ENCODE assay signal across 8 mouse cellular contexts in genomic region chr17:56626260-56626659, GRCm38 (mm10). TPM values are rescaled to one million over a fixed set of nuclear protein-coding genes. Genes with fewer than 3 reads are reported as not detected.
DNase-seq lines count a peak whose midpoint lies in the region; ATAC-seq and TF ChIP-seq lines count a peak whose summit lies in the region.

No protein-coding gene starts in this region.

- no peaks in the 10 kb centered on the region for H3K27me3 ChIP-seq in lung, embryonic 14.5 days (ENCODE audit: insufficient read depth, low read length)

- peak overlapping the region; percentile 96 for H3K4me3 ChIP-seq in lung, embryonic 14.5 days (ENCODE audit: low read depth, low read length)
- peak overlapping the region; percentile 35 for H3K4me3 ChIP-seq in cortical plate, adult 2 months (ENCODE audit: insufficient read depth, low read length)

- H3K27ac ChIP-seq in lung, embryonic 14.5 days (ENCODE audit: low read depth), result peak overlapping the region; percentile 65; the same call in 1 of the 2 replicates
- no peak overlapping the region for H3K27ac ChIP-seq in cortical plate, adult 2 months (ENCODE audit: insufficient read depth, low read length)

- no peak for TF ChIP-seq POLR2A in cortical plate, adult 2 months (IDR thresholded peaks at IDR 0.05; ENCODE audit: extremely low read depth, insufficient read depth, low read length)

- no peak for DNase-seq in lung, embryonic 14.5 days
- no peak for DNase-seq in lung, adult 18-20 months
- peak; percentile 42 for DNase-seq in naive thymus-derived CD4-positive, alpha-beta T cell, adult 2 months (ENCODE audit: low read depth)
- DNase-seq in adrenal gland, adult (ENCODE audit: inconsistent age in 2 of 2, low spot score in 1 of 2), result no peak
- no peak for DNase-seq in spleen, adult 18-20 months
- no peak for DNase-seq in right cerebral cortex, postnatal 10 days (ENCODE audit: low spot score in 2 of 2)

- WGBS in lung, embryonic 14.5 days, result under 1% methylated on average over 32 of the region's 32 CpGs

- no peaks in the 10 kb centered on the region for H3K9me3 ChIP-seq in lung, embryonic 14.5 days (ENCODE audit: low read depth, low read length)

- 0 out of 2 replicates have a peak, but pooled peaks cover 5% of the 10 kb centered on the region for H3K4me1 ChIP-seq in lung, embryonic 14.5 days (ENCODE audit: insufficient read depth)
- H3K4me1 ChIP-seq in cortical plate, adult 2 months (ENCODE audit: control insufficient read depth, insufficient read depth, low read length), result no peaks in the 10 kb centered on the region

- no peak for TF ChIP-seq CTCF in lung, embryonic 14.5 days (IDR thresholded peaks at IDR 0.05; ENCODE audit: low read depth)
- TF ChIP-seq CTCF in cortical plate, adult 2 months (IDR thresholded peaks at IDR 0.05; ENCODE audit: extremely low read depth, insufficient read depth, low read length), result no peak

- no peak; the same call in 1 of the 2 replicates for ATAC-seq in lung, embryonic 14.5 days (ENCODE audit: insufficient read depth)
- ATAC-seq in inflammation-experienced regulatory T-cells, adult 6 months, result peak; percentile 3

- H3K4me2 ChIP-seq in lung, embryonic 14.5 days, result peak overlapping the region; percentile 91

- H3K9ac ChIP-seq in lung, embryonic 14.5 days, result peak overlapping the region; percentile 87

- H3K36me3 ChIP-seq in lung, embryonic 14.5 days (ENCODE audit: insufficient read depth), result peaks cover 29% of the 10 kb centered on the region

RNA-seq across cellular contexts. Expression of gene Lonp1, which starts 0.4 kb away (rescaled TPM):
- 55.1 and 63.1 TPM in 2 replicates for polyA plus RNA-seq in lung, embryonic 14.5 days (2014; fragmentation: Nextera tagmentation; extraction: Ambion mirVana)
- 78.3 and 82.5 TPM in 2 replicates for polyA plus RNA-seq in cortical plate, adult 2 months (2012; rRNA removed)
- 1 to 10 TPM; 7.5 to 8.1 (median 8.1) TPM for polyA plus RNA-seq in inflammation-experienced regulatory T-cells, adult 6 months (2017; shearing (Covaris generic))

RNA-seq across cellular contexts. Expression of gene Catsperd, which starts 1.7 kb away (rescaled TPM):
- polyA plus RNA-seq in lung, embryonic 14.5 days (2014; fragmentation: Nextera tagmentation; extraction: Ambion mirVana), result 0.57 and 0.76 TPM in 2 replicates
- polyA plus RNA-seq in cortical plate, adult 2 months (2012; rRNA removed), result 2.6 and 2.7 TPM in 2 replicates
- 1 to 10 TPM in 2 of 3 experiments, under 1 TPM in 1; 0.68 to 3.9 (median 3.3) TPM for polyA plus RNA-seq in inflammation-experienced regulatory T-cells, adult 6 months (2017; shearing (Covaris generic))

RNA-seq across cellular contexts. Expression of gene Rpl36, which starts 13.0 kb away (rescaled TPM):
- 2,014 and 2,172 TPM in 2 replicates for polyA plus RNA-seq in lung, embryonic 14.5 days (2014; fragmentation: Nextera tagmentation; extraction: Ambion mirVana)
- 1,005 and 1,019 TPM in 2 replicates for polyA plus RNA-seq in cortical plate, adult 2 months (2012; rRNA removed)
- 1,000 to 10,000 TPM; 2,478 to 5,003 (median 4,913) TPM for polyA plus RNA-seq in inflammation-experienced regulatory T-cells, adult 6 months (2017; shearing (Covaris generic))

RNA-seq across cellular contexts. Expression of gene 2410015M20Rik, which starts 16.7 kb away (rescaled TPM):
- polyA plus RNA-seq in lung, embryonic 14.5 days (2014; fragmentation: Nextera tagmentation; extraction: Ambion mirVana), result 198 and 201 TPM in 2 replicates
- 145 and 159 TPM in 2 replicates for polyA plus RNA-seq in cortical plate, adult 2 months (2012; rRNA removed)
- 100 to 1,000 TPM; 203 to 308 (median 286) TPM for polyA plus RNA-seq in inflammation-experienced regulatory T-cells, adult 6 months (2017; shearing (Covaris generic))

RNA-seq across cellular contexts. Expression of gene Safb, which starts 41.6 kb away (rescaled TPM):
- polyA plus RNA-seq in lung, embryonic 14.5 days (2014; fragmentation: Nextera tagmentation; extraction: Ambion mirVana), result 83.1 and 87.9 TPM in 2 replicates
- 101 and 110 TPM in 2 replicates for polyA plus RNA-seq in cortical plate, adult 2 months (2012; rRNA removed)
- polyA plus RNA-seq in inflammation-experienced regulatory T-cells, adult 6 months (2017; shearing (Covaris generic)), result 10 to 100 TPM; 36.9 to 55.3 (median 39.7) TPM
